Mouse (Mus musculus) hindbrain, embryonic 12.5 days (tissue): ENCODE data around the gene Gm37240. TPM values are rescaled to one million over a fixed set of nuclear protein-coding genes. Genes with fewer than 3 reads are reported as not detected.
A peak's percentile ranks its signal among the peaks of the same experiment; 100 is the strongest.

Experiments used
- ATAC-seq: fragments of 200-750 bp; cut with Nextera tagmentation; 2 replicates; pipeline ENCODE4 v1.8.0; 2017; ENCODE audit warnings: moderate TSS enrichment; ENCODE audit not compliant: low FRiP score
- H3K27ac ChIP-seq: fragments of 300-500 bp; sonication (generic); 2 replicates; pipeline ENCODE4 v1.5.1; 2016; ENCODE audit warnings: mild to moderate bottlenecking
- H3K27me3 ChIP-seq: fragments of 300-500 bp; sonication (generic); 2 replicates; pipeline ENCODE4 v1.6.1; 2016; ENCODE audit warnings: mild to moderate bottlenecking
- H3K36me3 ChIP-seq: fragments of 300-500 bp; sonication (generic); 2 replicates; pipeline ENCODE4 v1.6.1; 2016; ENCODE audit warnings: mild to moderate bottlenecking
- H3K4me1 ChIP-seq: fragments of 300-500 bp; sonication (generic); 2 replicates; pipeline ENCODE4 v1.6.1; 2016
- H3K4me2 ChIP-seq: fragments of 300-500 bp; sonication (generic); replicated peaks from 2 replicates; pipeline ENCODE4 v1.6.1; 2016; ENCODE audit warnings: mild to moderate bottlenecking
- H3K4me3 ChIP-seq: fragments of 300-500 bp; sonication (generic); 2 replicates; pipeline ENCODE4 v1.5.1; 2016; ENCODE audit warnings: mild to moderate bottlenecking
- H3K9ac ChIP-seq: fragments of 300-500 bp; sonication (generic); 2 replicates; pipeline ENCODE4 v1.6.1; 2016; ENCODE audit warnings: mild to moderate bottlenecking, moderate library complexity
- H3K9me3 ChIP-seq: fragments of 300-500 bp; sonication (generic); replicated peaks from 2 replicates; pipeline ENCODE4 v1.6.1; 2016; ENCODE audit warnings: mild to moderate bottlenecking
- WGBS: fragments of 180-500 bp; shearing (Covaris S2); methylation state at CpG from one replicate; pipeline ENCODE4 v1.1.7; 2016; 5-methylcytosine and 5-hydroxymethylcytosine counted together
- polyA plus RNA-seq: library from polyadenylated mRNA; unstranded; fragments of >200 nt; fragmentation: Nextera tagmentation; extraction: Ambion mirVana; gene quantifications from 2 replicates; pipeline ENCODE4 v1.2.1, GENCODE M21; 2016

The Gm37240 gene
- polyA plus RNA-seq, 1 experiment from 2014 or later = 3.3 TPM

- no peak overlapping the region for H3K27ac ChIP-seq
- no peaks in the 10 kb centered on the region for H3K36me3 ChIP-seq
- H3K4me1 ChIP-seq = peaks cover 3% of the 10 kb centered on the region; the same call in 1 of the 2 replicates
- H3K4me2 ChIP-seq = no peak overlapping the region
- no peak overlapping the region for H3K4me3 ChIP-seq
- no peak for ATAC-seq
- 74% methylated on average over 13 of the region's 13 CpGs for WGBS
- H3K27me3 ChIP-seq = no peaks in the 10 kb centered on the region
- H3K9ac ChIP-seq = no peak overlapping the region
- no peaks in the 10 kb centered on the region for H3K9me3 ChIP-seq
Observed at GRCm38 (mm10) chr3:84744707-84745106, 1142.6 kb downstream of the Gm37240 start.

- Histone ChIP-seq H3K4me1 (peaks cover 8% of the 10 kb centered on the region), H3K9me3 (no peaks in the 10 kb centered on the region), H3K4me3 (no peak overlapping the region), H3K4me2 (no peak overlapping the region), H3K36me3 (no peaks in the 10 kb centered on the region), H3K9ac (no peak overlapping the region), H3K27ac (0 out of 2 replicates have a peak overlapping the region, but pooled peaks have one; percentile 30), H3K27me3 (peaks cover 14% of the 10 kb centered on the region; the same call in 1 of the 2 replicates)
- no peak for ATAC-seq
- 52% methylated on average over 10 of the region's 10 CpGs for WGBS
Observed at GRCm38 (mm10) chr3:84740050-84740596, 1147.2 kb downstream of the Gm37240 start.

- Histone ChIP-seq H3K9me3 (no peaks in the 10 kb centered on the region), H3K4me1 (peaks cover 15% of the 10 kb centered on the region), H3K4me2 (no peak overlapping the region), H3K9ac (no peak overlapping the region), H3K27ac (no peak overlapping the region), H3K36me3 (no peaks in the 10 kb centered on the region), H3K27me3 (peaks cover 23% of the 10 kb centered on the region; the same call in 1 of the 2 replicates), H3K4me3 (no peak overlapping the region)
- ATAC-seq = no peak
- 80% methylated on average over 3 of the region's 3 CpGs for WGBS
Observed at GRCm38 (mm10) chr3:84737137-84737536, 1150.2 kb downstream of the Gm37240 start.

GRCm38 (mm10) chr3:84735716-84736115 lies 1151.6 kb downstream of the Gm37240 start:
- no peak for ATAC-seq
- H3K36me3 ChIP-seq = no peaks in the 10 kb centered on the region
- no peak overlapping the region for H3K27ac ChIP-seq
- no peak overlapping the region for H3K4me3 ChIP-seq
- H3K9me3 ChIP-seq = no peaks in the 10 kb centered on the region
- H3K27me3 ChIP-seq = peaks cover 23% of the 10 kb centered on the region; the same call in 1 of the 2 replicates
- peaks cover 27% of the 10 kb centered on the region for H3K4me1 ChIP-seq
- WGBS = 55% methylated on average over 10 of the region's 10 CpGs
- H3K4me2 ChIP-seq = no peak overlapping the region
- H3K9ac ChIP-seq = no peak overlapping the region

GRCm38 (mm10) chr3:84732516-84732915 lies 1154.8 kb downstream of the Gm37240 start:
- Histone ChIP-seq H3K4me3 (0 out of 2 replicates have a peak overlapping the region, but pooled peaks have one; percentile 26), H3K27ac (peak overlapping the region; percentile 45), H3K9me3 (no peaks in the 10 kb centered on the region), H3K4me2 (peak overlapping the region; percentile 58), H3K4me1 (peaks cover 27% of the 10 kb centered on the region), H3K9ac (no peak overlapping the region), H3K27me3 (peaks cover 34% of the 10 kb centered on the region; the same call in 1 of the 2 replicates), H3K36me3 (no peaks in the 10 kb centered on the region)
- 4% methylated on average over 6 of the region's 6 CpGs for WGBS
- no peak for ATAC-seq

GRCm38 (mm10) chr3:84732016-84732502 lies 1155.3 kb downstream of the Gm37240 start:
- Histone ChIP-seq H3K36me3 (no peaks in the 10 kb centered on the region), H3K27ac (peak overlapping the region; percentile 45), H3K4me3 (peak overlapping the region; percentile 26), H3K27me3 (peaks cover 34% of the 10 kb centered on the region; the same call in 1 of the 2 replicates), H3K4me1 (peaks cover 27% of the 10 kb centered on the region), H3K9me3 (no peaks in the 10 kb centered on the region), H3K9ac (peak overlapping the region; percentile 10; the same call in 1 of the 2 replicates), H3K4me2 (peak overlapping the region; percentile 58)
- WGBS = 2% methylated on average over 20 of the region's 20 CpGs
- peak; percentile 78 for ATAC-seq

- no peaks in the 10 kb centered on the region for H3K36me3 ChIP-seq
- peak overlapping the region; percentile 58 for H3K4me2 ChIP-seq
- H3K4me1 ChIP-seq = peaks cover 27% of the 10 kb centered on the region
- H3K27ac ChIP-seq = peak overlapping the region; percentile 45
- peak overlapping the region; percentile 10; the same call in 1 of the 2 replicates for H3K9ac ChIP-seq
- WGBS = 13% methylated on average over 9 of the region's 9 CpGs
- H3K9me3 ChIP-seq = no peaks in the 10 kb centered on the region
- peak overlapping the region; percentile 26 for H3K4me3 ChIP-seq
- 0 out of 2 replicates have a peak, but pooled peaks have one; percentile 20 for ATAC-seq
- H3K27me3 ChIP-seq = peaks cover 34% of the 10 kb centered on the region; the same call in 1 of the 2 replicates
Observed at GRCm38 (mm10) chr3:84731403-84732015, 1155.8 kb downstream of the Gm37240 start.

- 40% methylated on average over 5 of the region's 5 CpGs for WGBS
- no peak overlapping the region for H3K4me3 ChIP-seq
- peak overlapping the region; percentile 58; the same call in 1 of the 2 replicates for H3K4me2 ChIP-seq
- H3K4me1 ChIP-seq = peaks cover 27% of the 10 kb centered on the region
- H3K27me3 ChIP-seq = peaks cover 34% of the 10 kb centered on the region; the same call in 1 of the 2 replicates
- H3K9me3 ChIP-seq = no peaks in the 10 kb centered on the region
- no peak overlapping the region for H3K9ac ChIP-seq
- ATAC-seq = no peak
- H3K27ac ChIP-seq = no peak overlapping the region
- no peaks in the 10 kb centered on the region for H3K36me3 ChIP-seq
Observed at GRCm38 (mm10) chr3:84731003-84731402, 1156.3 kb downstream of the Gm37240 start.

- Histone ChIP-seq H3K4me2 (no peak overlapping the region), H3K4me3 (no peak overlapping the region), H3K27ac (no peak overlapping the region), H3K27me3 (peaks cover 23% of the 10 kb centered on the region; the same call in 1 of the 2 replicates), H3K4me1 (peaks cover 19% of the 10 kb centered on the region), H3K9me3 (no peaks in the 10 kb centered on the region), H3K9ac (no peak overlapping the region), H3K36me3 (no peaks in the 10 kb centered on the region)
- 80% methylated on average over 6 of the region's 6 CpGs for WGBS
- no peak for ATAC-seq
Observed at GRCm38 (mm10) chr3:84729806-84730205, 1157.5 kb downstream of the Gm37240 start.

GRCm38 (mm10) chr3:84723996-84724395 lies 1163.3 kb downstream of the Gm37240 start:
- Histone ChIP-seq H3K27me3 (peaks cover 4% of the 10 kb centered on the region; the same call in 1 of the 2 replicates), H3K4me3 (no peak overlapping the region), H3K36me3 (no peaks in the 10 kb centered on the region), H3K9ac (no peak overlapping the region), H3K27ac (no peak overlapping the region), H3K4me1 (no peaks in the 10 kb centered on the region), H3K4me2 (no peak overlapping the region), H3K9me3 (no peaks in the 10 kb centered on the region)
- ATAC-seq = no peak
- WGBS = 74% methylated on average over 5 of the region's 5 CpGs

- Histone ChIP-seq H3K4me3 (no peak overlapping the region), H3K27me3 (no peaks in the 10 kb centered on the region), H3K9ac (no peak overlapping the region), H3K27ac (no peak overlapping the region), H3K36me3 (no peaks in the 10 kb centered on the region), H3K4me1 (no peaks in the 10 kb centered on the region), H3K9me3 (no peaks in the 10 kb centered on the region), H3K4me2 (no peak overlapping the region)
- WGBS = 92% methylated on average over 4 of the region's 4 CpGs
- ATAC-seq = no peak
Observed at GRCm38 (mm10) chr3:84722680-84723079, 1164.6 kb downstream of the Gm37240 start.

- no peak for ATAC-seq
- WGBS = 96% methylated on average over 15 of the region's 15 CpGs
- Histone ChIP-seq H3K9me3 (no peaks in the 10 kb centered on the region), H3K27ac (no peak overlapping the region), H3K4me3 (no peak overlapping the region), H3K4me2 (no peak overlapping the region), H3K9ac (no peak overlapping the region), H3K27me3 (no peaks in the 10 kb centered on the region), H3K36me3 (no peaks in the 10 kb centered on the region), H3K4me1 (no peaks in the 10 kb centered on the region)
Observed at GRCm38 (mm10) chr3:84715073-84715768, 1172.1 kb downstream of the Gm37240 start.
